Mouse (Mus musculus) liver, embryonic 18 days (tissue): ENCODE data around the gene Utp3. TPM values are rescaled to one million over a fixed set of nuclear protein-coding genes. Genes with fewer than 3 reads are reported as not detected.

Experiments
- polyA plus RNA-seq: library from polyadenylated mRNA; depleted of rRNA; stranded (reverse); fragments of >200 nt; gene quantifications from 2 replicates; pipeline ENCODE4 v1.2.3, GENCODE M21; 2012; rRNA removed

Gene Utp3
- 18.9 and 21.1 TPM in 2 replicates for polyA plus RNA-seq

GRCm38 (mm10) chr5:88554086-88554886, at the start of gene Utp3:
TSS of gene Utp3 (plus strand) at chr5:88554462.

GRCm38 (mm10) chr5:88527657-88528056, 26.6 kb upstream of the Utp3 start, which contains the start of gene Jchain:
TSS of gene Jchain (minus strand) at chr5:88527891.

GRCm38 (mm10) chr5:88564501-88565147, 10.4 kb downstream of the Utp3 start, which contains the start of gene Rufy3:
TSS of gene Rufy3 (plus strand) at chr5:88565040.

Other genes starting within 250 kb of the Utp3 start
- not detected in 2 replicates for gene Prol1, start 237.2 kb upstream of the Utp3 start, polyA plus RNA-seq
- gene Amtn, start 178.4 kb upstream of the Utp3 start, polyA plus RNA-seq: not detected in 2 replicates
- gene Ambn, start 98.5 kb upstream of the Utp3 start, polyA plus RNA-seq: not detected in 2 replicates
- gene Enam, start 66.5 kb upstream of the Utp3 start, polyA plus RNA-seq: not detected in 2 replicates
- 0.11 and 0.13 TPM in 2 replicates for gene Jchain, start 26.6 kb upstream of the Utp3 start, polyA plus RNA-seq
- gene Rufy3, start 10.6 kb downstream of the Utp3 start, polyA plus RNA-seq: 6.7 and 8.0 TPM in 2 replicates
- gene Grsf1, start 121.7 kb downstream of the Utp3 start, polyA plus RNA-seq: 23.6 and 23.8 TPM in 2 replicates
- 7.7 and 8.2 TPM in 2 replicates for gene Mob1b, start 166.4 kb downstream of the Utp3 start, polyA plus RNA-seq
- gene Dck, start 210.5 kb downstream of the Utp3 start, polyA plus RNA-seq: 22.9 and 23.5 TPM in 2 replicates